Mouse (Mus musculus) limb, embryonic 11.5 days (tissue): Measurements from ENCODE around the gene Bmp10. TPM values are rescaled to one million over a fixed set of nuclear protein-coding genes. Genes with fewer than 3 reads are reported as not detected.

Experiments
- ATAC-seq: fragments of 200-750 bp; cut with Nextera tagmentation; 2 replicates; pipeline ENCODE4 v1.8.0; 2017; ENCODE audit warnings: low read depth; ENCODE audit not compliant: insufficient number of reproducible peaks, low FRiP score, low TSS enrichment
- DNase-seq: peaks from one replicate; pipeline ENCODE4 v3.0.0-alpha.2; 2015; ENCODE audit warnings: low spot score
- H3K27ac ChIP-seq: fragments of 300-500 bp; sonication (generic); replicated peaks from 2 replicates; pipeline ENCODE4 v1.5.1; 2014; ENCODE audit warnings: low read depth, mild to moderate bottlenecking, low read length
- H3K27me3 ChIP-seq: fragments of 300-500 bp; sonication (generic); 2 replicates; pipeline ENCODE4 v1.6.1; 2014; ENCODE audit warnings: mild to moderate bottlenecking, low read length, mixed read lengths; ENCODE audit not compliant: control insufficient read depth, insufficient read depth
- H3K36me3 ChIP-seq: fragments of 300-500 bp; sonication (generic); 2 replicates; pipeline ENCODE4 v1.6.1; 2014; ENCODE audit warnings: mild to moderate bottlenecking, low read length, moderate library complexity, mixed read lengths; ENCODE audit not compliant: control insufficient read depth, insufficient read depth
- H3K4me1 ChIP-seq: fragments of 300-500 bp; sonication (generic); 2 replicates; pipeline ENCODE4 v1.6.1; 2014; ENCODE audit warnings: low read length, mixed read lengths; ENCODE audit not compliant: control insufficient read depth, insufficient read depth
- H3K4me2 ChIP-seq: fragments of 300-500 bp; sonication (generic); 2 replicates; pipeline ENCODE4 v1.6.1; 2014; ENCODE audit warnings: low read depth, mild to moderate bottlenecking, moderate library complexity; ENCODE audit not compliant: severe bottlenecking
- H3K4me3 ChIP-seq: fragments of 300-500 bp; sonication (generic); 2 replicates; pipeline ENCODE4 v1.5.1; 2014; ENCODE audit warnings: low read depth, low read length
- H3K9ac ChIP-seq: fragments of 300-500 bp; sonication (generic); 2 replicates; pipeline ENCODE4 v1.6.1; 2014; ENCODE audit warnings: mild to moderate bottlenecking, low read length
- H3K9me3 ChIP-seq: fragments of 300-500 bp; sonication (generic); 2 replicates; pipeline ENCODE4 v1.6.1; 2016; ENCODE audit warnings: low read length; ENCODE audit not compliant: control insufficient read depth
- WGBS: fragments of 180-500 bp; shearing (Covaris S2); extraction: QIAGEN DNeasy Blood & Tissue Kit; methylation state at CpG from one replicate; pipeline ENCODE4 v1.1.7; 2014; 5-methylcytosine and 5-hydroxymethylcytosine counted together
- polyA plus RNA-seq: library from polyadenylated mRNA; unstranded; fragments of >200 nt; fragmentation: Nextera tagmentation; extraction: Ambion mirVana; gene quantifications from 2 replicates; pipeline ENCODE4 v1.2.1, GENCODE M21; 2014

Bmp10 gene
- polyA plus RNA-seq, result not detected in 2 replicates

DNA sequence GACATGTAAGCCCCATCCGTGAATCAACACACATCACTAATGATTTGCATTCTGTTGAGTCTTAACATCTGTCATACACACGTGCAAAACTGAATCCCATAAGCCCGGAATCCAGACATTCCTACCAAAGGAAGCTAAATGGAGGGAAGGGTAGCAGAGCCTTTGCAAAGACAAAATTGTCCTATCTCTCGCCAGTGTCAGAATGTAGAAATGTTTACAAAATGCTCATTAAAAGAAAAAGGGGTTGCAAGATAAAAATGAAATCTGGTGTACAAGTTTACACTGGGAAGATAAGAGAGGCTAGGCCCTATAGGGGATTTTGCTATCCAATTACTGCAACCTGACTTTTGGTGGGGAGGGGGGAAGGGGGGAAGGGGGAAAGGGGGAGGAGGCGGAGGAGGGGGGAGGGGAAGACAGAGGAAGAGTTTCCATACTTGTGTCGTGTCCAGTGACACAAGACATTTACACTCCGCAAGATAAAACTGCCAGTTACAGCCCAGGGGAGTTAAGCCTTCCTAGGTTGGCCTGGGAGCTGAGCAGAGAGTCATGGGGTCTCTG lies at the start of gene Bmp10:
TSS of gene Bmp10 (plus strand) at position 508 of the 558 bp plus-strand sequence.
- Histone ChIP-seq H3K4me2 (no peak within 1 kb of the TSS), H3K27me3 (no peaks in the 10 kb centered on the region), H3K4me3 (no peak within 1 kb of the TSS), H3K4me1 (no peaks in the 10 kb centered on the region), H3K9me3 (no peaks in the 10 kb centered on the region), H3K9ac (no peak within 1 kb of the TSS), H3K27ac (no peak within 1 kb of the TSS), H3K36me3 (no peaks in the 10 kb centered on the region)
- no peak for ATAC-seq
- 74% methylated on average over 7 of the region's 7 CpGs for WGBS
- no peak for DNase-seq

DNA sequence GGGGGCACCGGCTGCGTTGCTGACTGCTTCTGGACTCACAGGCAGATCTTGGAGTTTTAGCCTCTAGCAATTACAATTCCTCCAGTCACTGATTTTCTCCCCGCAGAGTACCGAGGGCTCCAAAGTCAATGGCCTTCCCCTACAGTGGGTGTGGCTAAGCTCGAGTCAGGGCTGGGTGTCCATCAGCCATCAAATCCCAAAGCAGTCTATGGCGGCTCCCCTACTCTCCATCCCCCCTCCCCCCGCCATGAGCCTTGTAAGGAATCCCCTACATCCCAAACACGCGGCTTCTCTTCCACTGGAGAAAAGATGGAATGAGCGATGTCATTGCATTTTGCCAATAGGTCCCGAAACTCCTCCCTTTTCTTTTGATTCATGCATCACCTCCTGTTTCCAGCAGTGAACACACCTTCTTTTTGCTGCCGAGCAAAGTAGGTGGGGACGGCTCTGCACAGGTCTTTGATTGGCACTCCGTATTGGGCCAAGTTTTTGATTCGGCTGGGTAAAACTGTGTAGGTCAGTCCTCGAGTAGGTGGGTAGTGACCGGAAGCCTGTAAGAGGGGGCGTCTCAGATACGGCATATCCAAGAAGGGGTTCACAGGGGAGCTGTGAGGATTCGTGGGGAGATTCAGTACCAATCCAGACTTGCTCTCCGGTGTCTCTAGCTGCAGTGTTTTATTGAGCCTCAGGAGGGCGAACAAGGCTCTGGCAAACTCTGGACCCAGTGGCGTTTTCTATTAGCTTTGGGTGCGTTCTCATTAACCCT lies 44.7 kb upstream of the Bmp10 start:
- DNase-seq (no peak), ATAC-seq (no peak)
- peak overlapping the region; percentile 33 for H3K4me2 ChIP-seq
- H3K27me3 ChIP-seq, result no peaks in the 10 kb centered on the region
- H3K4me1 ChIP-seq, result no peaks in the 10 kb centered on the region
- H3K9me3 ChIP-seq, result no peaks in the 10 kb centered on the region
- no peak overlapping the region for H3K27ac ChIP-seq
- no peaks in the 10 kb centered on the region for H3K36me3 ChIP-seq
- 12% methylated on average over 24 of the region's 24 CpGs for WGBS
- H3K4me3 ChIP-seq, result no peak overlapping the region
- no peak overlapping the region for H3K9ac ChIP-seq

DNA sequence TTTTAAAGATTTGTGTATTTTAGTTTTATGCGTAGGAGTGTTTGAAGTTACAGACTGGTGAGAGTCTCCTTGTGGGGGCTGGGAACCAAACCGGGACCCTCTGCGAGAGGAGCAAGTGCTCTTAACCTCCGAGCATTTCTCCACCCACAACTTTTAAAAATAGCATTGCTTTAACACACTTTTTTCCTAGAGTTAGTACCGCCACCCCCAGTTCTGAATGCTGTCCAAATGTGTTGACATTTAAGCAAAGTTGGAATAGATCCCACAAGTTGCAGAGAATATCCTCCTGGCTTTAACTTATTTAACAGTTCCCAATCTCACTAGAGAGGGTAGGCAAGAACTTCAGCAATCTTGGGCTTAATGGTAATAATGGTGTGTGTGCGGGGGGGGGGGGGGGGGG lies 44.0 kb upstream of the Bmp10 start:
- Histone ChIP-seq H3K36me3 (no peaks in the 10 kb centered on the region), H3K27ac (no peak overlapping the region), H3K4me3 (no peak overlapping the region), H3K9me3 (no peaks in the 10 kb centered on the region), H3K4me2 (no peak overlapping the region), H3K4me1 (no peaks in the 10 kb centered on the region), H3K9ac (no peak overlapping the region), H3K27me3 (no peaks in the 10 kb centered on the region)
- 57% methylated on average over 5 of the region's 6 CpGs for WGBS
- no peak for ATAC-seq
- DNase-seq, result no peak

DNA sequence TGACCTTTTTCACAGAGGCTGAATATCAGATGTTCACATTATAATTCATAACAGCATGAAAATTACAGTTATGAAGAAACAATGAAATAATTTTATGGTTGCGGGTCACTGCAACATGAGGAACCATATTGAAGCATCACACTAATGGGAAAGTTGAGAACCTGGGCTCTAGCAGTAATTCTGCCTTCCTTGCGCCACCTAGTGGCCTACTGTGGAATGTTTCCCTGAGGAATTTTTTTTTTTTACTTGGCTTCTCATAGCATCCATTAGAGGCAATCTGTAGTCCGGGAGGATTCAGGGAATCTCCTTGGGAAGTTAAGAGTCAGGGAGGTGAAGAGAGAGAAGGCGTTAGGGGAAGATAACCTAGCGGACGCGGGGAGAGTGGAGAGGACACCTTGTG lies 42.6 kb upstream of the Bmp10 start:
- ATAC-seq (no peak), DNase-seq (peak; percentile 87)
- 12% methylated on average over 7 of the region's 7 CpGs for WGBS
- Histone ChIP-seq H3K4me3 (no peak overlapping the region), H3K4me2 (no peak overlapping the region), H3K4me1 (no peaks in the 10 kb centered on the region), H3K9ac (no peak overlapping the region), H3K9me3 (no peaks in the 10 kb centered on the region), H3K36me3 (no peaks in the 10 kb centered on the region), H3K27ac (no peak overlapping the region), H3K27me3 (no peaks in the 10 kb centered on the region)

DNA sequence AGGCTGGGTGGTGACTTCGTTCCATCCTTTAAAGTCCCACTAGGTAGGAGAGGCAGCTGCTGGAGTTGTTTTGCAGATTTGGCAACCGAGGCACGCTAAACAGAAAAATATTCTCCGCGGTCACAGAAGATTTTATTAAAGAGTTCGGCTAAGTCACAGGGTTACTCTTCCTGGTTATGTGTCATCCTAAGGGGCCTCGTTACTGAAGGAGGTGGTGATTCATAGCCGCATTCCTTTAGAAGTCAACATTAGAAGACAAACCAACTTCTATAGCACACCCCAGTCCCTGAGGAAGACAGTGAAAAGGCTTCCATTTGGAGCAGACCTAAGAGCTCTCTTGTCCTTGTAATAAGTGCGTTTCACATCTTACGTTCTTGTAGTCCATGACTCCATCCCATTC lies 42.1 kb upstream of the Bmp10 start:
- Histone ChIP-seq H3K4me2 (no peak overlapping the region), H3K9ac (no peak overlapping the region), H3K36me3 (no peaks in the 10 kb centered on the region), H3K4me1 (no peaks in the 10 kb centered on the region), H3K27ac (no peak overlapping the region), H3K9me3 (no peaks in the 10 kb centered on the region), H3K27me3 (no peaks in the 10 kb centered on the region), H3K4me3 (no peak overlapping the region)
- no peak for DNase-seq
- no peak for ATAC-seq
- 82% methylated on average over 10 of the region's 10 CpGs for WGBS

DNA sequence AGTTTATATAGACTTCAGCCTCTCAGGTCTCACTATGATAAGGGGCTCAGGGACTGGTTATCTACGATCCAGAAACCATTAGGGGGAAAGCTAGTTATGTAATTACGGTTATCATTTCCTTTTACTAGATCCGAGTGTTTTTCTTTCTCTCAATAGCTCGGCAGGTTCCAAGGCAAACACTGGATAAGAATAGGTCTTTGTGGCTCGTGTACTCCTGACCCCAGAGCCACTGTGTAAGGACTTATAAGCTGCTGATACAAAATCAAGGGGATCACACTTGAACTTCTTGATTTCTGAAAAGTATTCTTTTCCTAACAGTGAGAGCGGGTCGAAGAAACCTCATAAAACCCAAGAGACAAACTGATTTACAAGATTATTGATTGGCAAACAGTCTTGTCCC lies 39.9 kb upstream of the Bmp10 start, which contains the start of gene Gkn3:
TSS of gene Gkn3 (minus strand) at position 59 of the 400 bp plus-strand sequence.
- Histone ChIP-seq H3K4me2 (no peak within 1 kb of the TSS), H3K4me1 (no peaks in the 10 kb centered on the region), H3K27ac (no peak within 1 kb of the TSS), H3K9ac (no peak within 1 kb of the TSS), H3K27me3 (no peaks in the 10 kb centered on the region), H3K4me3 (no peak within 1 kb of the TSS), H3K9me3 (no peaks in the 10 kb centered on the region), H3K36me3 (no peaks in the 10 kb centered on the region)
- 87% methylated on average over 7 of the region's 7 CpGs for WGBS
- ATAC-seq, result no peak
- DNase-seq, result no peak

DNA sequence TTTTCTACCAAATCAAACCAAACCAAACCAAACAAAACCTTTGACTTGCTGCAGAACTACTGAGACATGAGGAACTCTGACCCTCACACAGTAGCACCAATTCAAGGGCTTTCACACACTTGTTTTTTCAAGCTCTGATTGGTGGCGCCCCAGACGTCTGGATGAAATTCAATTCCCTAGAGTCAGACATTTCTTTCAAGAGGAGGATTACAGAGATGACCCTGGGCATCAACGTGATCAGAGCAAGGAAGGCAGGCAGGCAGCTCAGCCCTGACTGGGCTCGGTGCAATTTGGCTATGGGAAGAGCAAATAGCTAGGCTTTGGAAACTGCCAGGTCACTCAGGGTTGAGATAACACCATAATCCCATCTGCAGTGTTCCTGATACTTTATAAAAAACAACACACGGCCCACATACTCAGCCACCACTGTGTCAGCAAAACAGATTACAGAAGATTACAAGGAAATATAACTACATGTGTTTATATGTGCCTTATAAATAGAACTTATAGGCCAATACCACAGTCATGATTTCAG lies 39.3 kb upstream of the Bmp10 start:
- no peaks in the 10 kb centered on the region for H3K36me3 ChIP-seq
- no peak overlapping the region for H3K9ac ChIP-seq
- H3K4me3 ChIP-seq, result no peak overlapping the region
- H3K9me3 ChIP-seq, result no peaks in the 10 kb centered on the region
- no peak for ATAC-seq
- H3K27me3 ChIP-seq, result no peaks in the 10 kb centered on the region
- H3K4me2 ChIP-seq, result no peak overlapping the region
- no peak for DNase-seq
- 45% methylated on average over 5 of the region's 5 CpGs for WGBS
- H3K27ac ChIP-seq, result no peak overlapping the region
- no peaks in the 10 kb centered on the region for H3K4me1 ChIP-seq

DNA sequence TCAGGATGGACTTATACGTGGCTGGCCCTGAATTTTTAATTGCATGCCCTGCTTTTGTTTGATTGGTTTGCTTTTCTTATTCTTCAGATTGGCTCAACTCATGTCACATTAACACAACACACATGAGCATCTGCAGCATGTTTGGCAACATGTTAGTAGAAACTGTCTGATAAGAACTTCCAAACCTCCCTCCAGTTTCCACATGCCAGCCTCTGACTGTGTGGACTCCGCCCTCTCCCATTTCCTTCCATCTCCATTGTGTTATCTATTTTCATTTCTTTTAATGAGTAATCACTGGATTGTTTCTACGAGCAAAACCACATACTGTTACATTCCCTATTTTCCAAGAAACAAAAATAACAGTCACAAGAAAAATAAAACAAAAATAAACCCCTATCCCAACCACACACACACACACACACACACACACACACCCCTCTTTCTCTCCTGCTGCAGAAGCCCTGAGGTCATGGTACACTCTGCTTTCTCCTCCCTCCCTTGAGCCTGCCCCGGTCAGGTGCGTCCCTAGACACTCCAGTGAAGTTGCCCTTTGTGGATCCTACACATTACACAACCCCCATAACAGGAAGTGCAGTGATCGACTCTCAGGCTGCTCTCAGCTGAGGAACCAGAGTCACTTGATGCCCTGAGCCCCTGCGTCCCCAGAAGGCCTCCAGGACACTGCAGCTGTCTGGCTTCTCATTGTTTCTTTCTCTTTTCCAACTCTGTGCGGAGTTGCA lies 35.2 kb upstream of the Bmp10 start:
- no peaks in the 10 kb centered on the region for H3K9me3 ChIP-seq
- H3K27me3 ChIP-seq, result no peaks in the 10 kb centered on the region
- 77% methylated on average over 8 of the region's 8 CpGs for WGBS
- no peak overlapping the region for H3K9ac ChIP-seq
- ATAC-seq (no peak), DNase-seq (no peak)
- no peak overlapping the region for H3K27ac ChIP-seq
- H3K4me3 ChIP-seq, result no peak overlapping the region
- H3K4me1 ChIP-seq, result no peaks in the 10 kb centered on the region
- no peak overlapping the region for H3K4me2 ChIP-seq
- H3K36me3 ChIP-seq, result no peaks in the 10 kb centered on the region
